Mouse (Mus musculus): ENCODE results near the gene 4930435E12Rik.

Gene 4930435E12Rik

GRCm38 (mm10) chr16:38769529-38769928 lies 59.0 kb downstream of the 4930435E12Rik start:
- no peak for DNase-seq (ENCODE audit: low spot score in 2 of 2)

GRCm38 (mm10) chr16:38768386-38768785 lies 60.2 kb downstream of the 4930435E12Rik start:
- DNase-seq (ENCODE audit: low spot score in 2 of 2) = no peak

GRCm38 (mm10) chr16:38767761-38768160 lies 60.8 kb downstream of the 4930435E12Rik start:
- no peak for DNase-seq (ENCODE audit: low spot score in 2 of 2)

- no peak for DNase-seq (ENCODE audit: low spot score in 2 of 2)
These were observed 61.9 kb downstream of the 4930435E12Rik start for GRCm38 (mm10) chr16:38766671-38767070.

GRCm38 (mm10) chr16:38763508-38763907 lies 65.0 kb downstream of the 4930435E12Rik start:
- peak in 1 of 2 experiments; percentile 16 for DNase-seq (ENCODE audit: low spot score in 2 of 2)

- DNase-seq (ENCODE audit: low spot score in 2 of 2) = no peak
These were observed 66.1 kb downstream of the 4930435E12Rik start for GRCm38 (mm10) chr16:38762401-38762800.

All from spleen, postnatal 36 days (tissue).